Mouse (Mus musculus) G1E (cell line): ENCODE data around the gene Mum1.

Source experiments
- CTCF ChIP-seq: IDR thresholded peaks from 2 replicates; pipeline ENCODE4 v1.5.1; 2012; ENCODE audit warnings: low read depth, low read length, inconsistent platforms, mixed read lengths
- GATA1 ChIP-seq: IDR thresholded peaks from 2 replicates; pipeline ENCODE4 v1.6.1; 2012; ENCODE audit warnings: borderline replicate concordance, low read length, inconsistent platforms, mixed read lengths
- POLR2AphosphoS5 ChIP-seq: IDR thresholded peaks from 2 replicates; pipeline ENCODE4 v1.6.1; 2012; ENCODE audit warnings: low read depth, low read length, inconsistent platforms; ENCODE audit not compliant: insufficient replicate concordance
- TAL1 ChIP-seq: conservative IDR thresholded peaks from 2 replicates; pipeline ENCODE4 v1.6.1; 2012; ENCODE audit warnings: low read depth, low read length, inconsistent platforms, mixed read lengths

GRCm38 (mm10) chr10:80226416-80227165 is at the start of gene Mum1:
- TF ChIP-seq CTCF (no peak), GATA1 (no peak), TAL1 (no peak), POLR2AphosphoS5 (no peak)
